Mouse (Mus musculus) retina, postnatal 7 days (tissue): ENCODE measurements at regions not wholly inside any gene's neighbourhood (a gene's known extent, or its start where the extent isn't known, plus 50 kb on each side); places are given as distances from the start of the nearest gene placed in this dataset.

Experiments used
- DNase-seq: peaks from one replicate; pipeline ENCODE4 v3.0.0-alpha.2; 2012; ENCODE audit warnings: low read depth, low spot score

DNA sequence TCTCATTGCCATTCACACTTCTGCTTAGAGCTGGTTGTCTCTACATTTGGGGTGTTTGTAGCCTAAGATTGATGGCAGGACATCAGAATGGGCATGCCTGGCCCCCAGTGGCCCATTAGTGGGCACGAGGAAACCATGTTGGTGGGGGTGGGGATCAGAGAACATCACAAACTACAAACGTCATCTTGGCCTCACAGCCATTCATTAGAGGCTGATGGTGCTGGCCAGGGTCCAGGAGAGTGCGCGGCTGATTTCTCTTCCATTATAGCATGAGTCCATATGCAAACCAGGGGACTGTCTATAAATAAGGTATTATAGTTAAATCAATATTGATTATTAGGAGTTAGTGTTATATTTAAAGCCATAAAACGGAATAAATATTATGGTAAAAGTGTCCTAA, 67.9 kb downstream of the 3100002H09Rik start:
- DNase-seq = no peak

- DNase-seq = no peak
Measured at GRCm38 (mm10) chr4:124538471-124538870, 72.1 kb downstream of the 3100002H09Rik start.

DNA sequence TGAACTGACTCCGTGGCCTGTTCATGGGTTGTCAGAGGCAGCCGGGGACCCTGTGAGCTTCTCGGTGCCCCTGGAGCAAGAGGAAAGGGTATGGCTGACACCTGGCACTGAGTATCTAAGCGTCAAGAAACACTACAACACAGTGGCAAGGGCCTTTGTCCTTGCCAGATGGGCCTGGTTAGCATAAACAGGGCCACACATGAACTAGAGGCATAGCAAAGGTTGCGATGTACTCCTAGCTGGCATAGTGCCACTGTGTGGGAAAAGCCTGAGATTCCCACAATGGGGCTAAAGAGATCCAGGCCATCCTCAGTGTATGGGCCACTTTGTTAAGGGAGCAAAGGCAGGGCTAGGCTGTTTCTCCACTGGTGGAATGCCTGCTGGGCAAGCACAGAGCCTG, 72.9 kb downstream of the 3100002H09Rik start:
- no peak for DNase-seq

DNA sequence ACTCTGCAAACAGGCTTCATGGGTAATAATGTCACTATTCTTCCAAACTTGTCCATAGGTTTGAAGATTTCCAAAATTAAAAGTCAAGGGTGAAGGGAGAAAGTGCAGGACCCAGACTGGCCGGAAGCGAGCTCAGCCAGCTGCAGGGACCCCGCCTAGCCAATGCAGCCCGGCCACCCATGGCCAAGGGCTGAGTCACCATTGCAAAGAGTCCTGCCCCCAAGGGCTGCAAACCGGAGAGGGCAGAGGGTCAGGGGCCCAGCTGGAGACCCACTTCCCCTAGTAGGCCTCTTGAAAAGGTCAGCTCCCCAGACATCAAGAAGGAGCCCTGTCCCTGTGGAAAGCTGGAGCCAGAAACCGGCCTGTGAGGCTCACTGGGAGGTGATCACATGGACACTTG, 77.0 kb downstream of the 3100002H09Rik start:
- no peak for DNase-seq

DNA sequence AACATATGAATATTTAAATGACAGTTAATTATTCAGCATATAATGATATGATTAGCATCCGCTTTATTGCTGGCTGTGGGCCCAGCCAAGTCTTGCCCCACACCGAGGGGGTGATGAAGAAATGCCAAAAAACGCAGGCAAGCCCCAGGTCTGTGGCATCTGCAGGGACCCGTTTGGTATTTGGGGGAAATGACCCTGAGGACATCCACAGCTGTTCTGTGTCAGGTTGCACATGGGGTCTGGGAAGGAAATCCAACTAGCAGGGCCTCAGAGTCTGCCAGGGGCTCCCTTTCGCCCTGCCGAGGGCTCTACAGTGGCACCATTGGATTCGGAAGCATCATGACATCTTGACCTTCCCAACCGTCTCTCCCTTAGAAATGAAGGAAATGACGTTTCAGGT, 80.0 kb downstream of the 3100002H09Rik start:
- DNase-seq = no peak

DNA sequence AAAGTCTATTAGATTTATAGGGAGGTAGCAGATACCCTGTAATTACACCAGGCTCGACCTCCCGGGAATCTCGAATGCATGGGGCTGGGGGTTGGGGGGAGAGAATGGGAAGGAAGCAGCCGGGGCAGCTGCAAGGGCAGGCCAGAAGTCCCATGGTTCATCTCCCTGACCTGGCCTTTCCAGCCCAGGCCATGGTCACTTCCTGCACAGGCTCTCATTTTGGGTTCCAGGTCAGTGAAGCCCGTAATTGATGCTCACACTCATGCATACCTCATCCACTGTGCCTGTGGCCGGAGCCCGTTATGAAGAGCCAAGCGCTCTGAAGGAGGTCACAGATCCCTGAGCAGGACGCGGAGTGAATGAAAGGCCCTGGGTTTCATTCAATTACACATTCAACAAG, 83.8 kb downstream of the 3100002H09Rik start:
- DNase-seq = no peak

DNA sequence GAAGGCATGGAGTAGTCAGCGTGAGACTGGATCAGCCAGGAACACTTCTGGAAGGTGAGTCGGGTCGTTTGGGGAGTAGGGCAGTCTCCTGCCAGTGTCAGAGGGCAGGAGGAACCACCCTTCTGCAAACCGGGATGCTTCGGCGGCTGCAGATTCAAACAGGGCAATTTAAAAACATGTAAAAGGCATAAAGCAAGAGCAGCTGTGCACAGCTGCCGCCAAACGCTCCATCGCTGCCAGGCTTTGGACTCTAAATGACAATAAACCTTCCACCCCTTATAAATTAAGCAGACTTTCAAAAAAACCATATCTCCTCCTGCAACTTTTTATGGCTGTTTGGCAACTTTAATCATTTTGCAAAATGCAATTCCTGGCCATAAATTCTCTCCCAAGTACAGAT, 84.2 kb downstream of the 3100002H09Rik start:
- no peak for DNase-seq

DNA sequence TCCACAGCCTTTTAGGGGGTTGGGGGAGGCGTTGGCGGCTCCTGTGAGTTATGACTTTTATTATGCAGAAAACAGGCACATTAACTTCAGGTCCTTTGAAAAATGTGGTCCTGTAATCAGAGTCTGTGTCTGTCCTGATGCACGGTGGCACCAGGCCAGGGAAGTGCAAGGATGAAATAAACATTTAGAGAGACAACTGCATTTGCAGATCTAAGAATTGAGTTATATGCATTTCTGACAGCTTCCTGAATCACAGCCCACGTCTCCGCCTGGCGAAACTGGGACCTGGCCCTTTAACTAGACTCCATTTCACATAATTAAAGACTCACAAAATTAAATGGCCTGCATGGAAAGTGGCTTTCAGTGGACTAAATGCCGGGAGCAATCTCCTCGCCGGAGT, 90.3 kb downstream of the 3100002H09Rik start:
- DNase-seq = no peak

- no peak for DNase-seq
Measured at GRCm38 (mm10) chr4:124511761-124512160, 98.8 kb downstream of the 3100002H09Rik start.

GRCm38 (mm10) chr4:124510816-124511215, 99.8 kb downstream of the 3100002H09Rik start:
- no peak for DNase-seq

DNA sequence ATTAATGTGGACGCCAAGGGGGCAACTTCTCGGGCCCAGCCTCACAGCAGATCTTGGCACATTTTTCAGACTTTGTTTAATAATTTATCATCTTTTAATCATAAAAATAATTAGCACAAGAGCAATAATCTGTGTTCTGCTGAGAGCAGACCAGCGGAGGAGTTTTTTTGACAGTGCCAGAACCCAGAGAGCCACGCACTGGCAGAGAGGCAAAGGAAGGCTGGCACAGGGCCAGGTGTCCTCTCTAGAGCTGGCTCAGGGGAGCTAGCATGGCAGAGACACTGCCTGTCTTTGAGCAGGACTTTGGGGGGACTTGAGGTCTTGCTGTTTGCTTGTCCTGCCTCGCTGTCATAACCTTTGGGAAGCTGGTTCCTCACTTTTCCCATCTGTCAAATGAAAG, 100.9 kb downstream of the 3100002H09Rik start:
- no peak for DNase-seq

DNA sequence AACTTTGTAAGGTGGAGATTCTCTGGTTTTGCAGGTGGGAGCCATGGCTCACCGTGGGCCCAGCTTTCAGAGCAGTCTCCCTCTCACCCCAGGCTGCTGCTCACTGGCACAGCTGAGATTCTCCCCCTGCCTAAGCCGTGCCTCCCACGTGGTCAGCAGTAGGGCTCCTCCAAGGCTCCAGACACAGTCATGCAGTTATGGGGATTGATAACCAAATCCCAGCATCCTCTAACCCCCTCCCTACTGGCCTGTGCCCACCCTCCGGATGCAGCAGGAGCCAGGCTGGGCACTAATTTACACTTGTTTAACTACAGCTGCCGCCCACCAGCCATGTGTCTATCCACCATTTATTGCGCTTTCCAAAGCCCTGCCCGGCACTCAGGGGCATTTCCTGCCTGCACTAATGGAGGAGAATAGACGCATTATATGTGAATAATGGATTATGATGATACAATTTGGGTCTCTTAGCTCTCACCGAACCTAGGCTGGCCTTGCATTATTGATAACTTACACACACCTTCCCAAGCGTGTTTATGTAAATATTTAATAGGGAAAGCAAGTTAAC, 104.4 kb downstream of the 3100002H09Rik start:
- no peak for DNase-seq

DNA sequence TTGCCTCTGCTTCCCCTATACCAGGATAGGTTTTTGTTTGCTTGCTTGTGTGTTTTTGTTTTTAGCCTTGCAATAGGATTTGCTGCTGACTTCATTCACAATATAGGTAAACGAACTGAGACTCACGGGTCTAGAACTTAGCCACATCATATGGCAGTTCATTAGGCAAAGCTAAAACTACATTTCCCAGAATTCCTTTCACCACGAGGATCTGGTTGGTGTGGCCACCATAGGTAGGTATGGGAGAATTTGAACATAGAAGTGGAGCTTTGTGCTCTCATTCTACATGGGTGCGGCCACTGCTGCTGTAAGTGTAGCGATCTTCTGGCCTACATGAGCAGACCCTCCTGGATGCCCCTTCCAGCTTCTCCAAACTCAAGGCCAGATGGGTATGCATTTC, 108.8 kb downstream of the 3100002H09Rik start:
- no peak for DNase-seq

DNA sequence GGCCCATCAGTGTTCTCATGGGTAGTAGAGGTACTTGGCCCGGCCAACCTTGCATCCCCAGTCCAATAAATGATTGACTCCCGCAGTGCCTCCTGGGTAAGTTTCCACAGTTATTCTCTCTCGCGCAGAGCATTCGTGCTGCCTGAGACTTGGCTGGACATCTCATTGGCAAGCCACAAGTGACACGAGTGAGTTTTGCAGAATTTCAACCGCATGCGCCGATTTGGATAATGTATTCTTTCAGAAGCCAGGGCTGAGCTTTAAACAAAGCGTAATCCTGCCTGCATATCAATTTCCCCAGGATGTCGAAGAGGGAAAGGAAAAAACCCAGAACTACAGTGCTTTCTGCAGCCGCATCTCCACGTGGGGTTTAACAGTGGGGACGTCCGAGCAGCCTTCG, 112.6 kb downstream of the 3100002H09Rik start:
- no peak for DNase-seq

DNA sequence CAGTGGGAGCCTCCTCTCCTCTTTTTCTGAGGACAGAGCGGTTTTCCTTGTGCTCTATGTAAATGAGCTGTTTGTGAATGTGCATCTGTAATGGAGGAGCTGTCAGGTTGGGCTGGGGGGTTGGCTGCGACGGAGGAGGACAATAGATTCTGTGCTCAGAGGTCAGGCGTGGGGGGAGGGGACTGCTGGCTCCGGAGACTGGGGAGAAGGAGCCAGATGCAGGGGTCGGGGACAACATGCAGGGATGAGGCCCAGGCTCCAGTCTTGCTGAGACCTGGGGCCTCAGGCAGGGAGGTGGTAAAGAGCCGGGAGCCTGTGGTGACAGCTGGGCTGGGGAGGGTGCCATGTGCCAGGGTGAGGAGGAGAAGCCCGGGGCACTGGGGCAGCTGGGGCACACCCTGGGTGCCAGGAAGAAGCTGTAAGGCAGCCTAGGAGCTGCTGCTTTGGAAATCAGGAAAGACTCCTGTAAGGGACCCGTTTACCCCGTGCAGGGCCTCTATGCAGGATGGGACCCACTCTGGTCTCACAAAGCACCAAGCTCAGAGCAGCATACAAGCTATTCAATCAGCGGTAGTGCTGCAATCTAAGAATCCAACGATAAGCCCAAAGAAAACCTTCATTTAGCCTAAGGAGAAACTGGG, 124.5 kb downstream of the 3100002H09Rik start:
- DNase-seq = no peak

- no peak for DNase-seq
Measured at GRCm38 (mm10) chr4:124484613-124485586, 125.7 kb downstream of the 3100002H09Rik start.

GRCm38 (mm10) chr4:124477870-124478301, 132.7 kb downstream of the 3100002H09Rik start:
- no peak for DNase-seq

DNA sequence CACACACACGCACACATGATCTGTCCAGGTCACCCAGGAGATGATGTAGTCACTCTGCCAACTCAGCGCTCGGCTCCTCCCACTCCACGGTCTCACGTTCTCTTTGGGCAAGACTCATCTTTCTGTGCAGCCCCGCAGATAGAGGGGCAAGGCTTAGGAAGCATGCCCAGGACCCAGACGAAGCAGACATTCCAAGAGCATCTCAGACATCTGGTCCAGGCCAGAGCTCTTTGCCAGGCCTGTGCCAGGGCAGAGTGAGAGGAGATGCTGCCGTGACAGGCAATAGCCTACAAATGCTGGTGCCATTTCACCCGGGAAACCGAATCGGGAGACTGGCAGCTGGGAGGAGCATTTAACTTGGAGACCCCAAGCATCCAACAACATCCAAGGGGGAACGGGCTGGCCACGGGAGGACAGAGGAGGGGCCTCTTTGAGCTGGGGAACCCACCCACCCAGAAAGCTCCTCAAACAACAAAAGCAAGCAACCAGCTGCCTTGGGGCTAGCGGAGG, 133.2 kb downstream of the 3100002H09Rik start:
- DNase-seq = no peak

DNA sequence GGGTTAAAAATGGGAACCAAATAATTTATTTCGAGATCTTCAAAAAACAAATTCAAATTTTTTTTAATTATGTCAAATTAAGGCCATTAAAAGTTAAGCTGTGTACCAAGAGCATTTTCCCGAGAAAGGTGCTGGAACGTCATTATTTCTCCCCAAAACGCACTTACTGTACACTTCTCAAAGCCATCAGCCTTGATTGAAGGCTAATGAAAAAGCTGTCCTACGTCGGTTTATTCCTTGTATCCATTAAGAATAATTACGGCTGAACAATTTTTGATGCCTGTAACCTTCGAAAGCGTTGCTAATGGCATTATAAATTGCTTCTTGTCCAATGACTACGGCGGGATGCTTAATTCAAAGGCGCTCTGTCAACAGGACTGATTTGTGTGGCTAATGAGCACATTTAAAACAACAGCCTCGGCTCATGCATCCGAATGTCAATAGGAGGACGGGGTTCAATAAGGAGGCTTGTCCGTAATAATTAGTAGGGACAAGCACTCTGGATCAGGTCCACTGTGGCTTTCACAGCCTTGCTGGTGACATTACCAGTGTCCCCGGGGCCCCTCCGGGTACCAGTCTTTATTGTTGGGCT, 145.3 kb downstream of the 3100002H09Rik start:
- DNase-seq = no peak

- no peak for DNase-seq
Measured at GRCm38 (mm10) chr4:124455511-124456338, 154.9 kb downstream of the 3100002H09Rik start.

DNA sequence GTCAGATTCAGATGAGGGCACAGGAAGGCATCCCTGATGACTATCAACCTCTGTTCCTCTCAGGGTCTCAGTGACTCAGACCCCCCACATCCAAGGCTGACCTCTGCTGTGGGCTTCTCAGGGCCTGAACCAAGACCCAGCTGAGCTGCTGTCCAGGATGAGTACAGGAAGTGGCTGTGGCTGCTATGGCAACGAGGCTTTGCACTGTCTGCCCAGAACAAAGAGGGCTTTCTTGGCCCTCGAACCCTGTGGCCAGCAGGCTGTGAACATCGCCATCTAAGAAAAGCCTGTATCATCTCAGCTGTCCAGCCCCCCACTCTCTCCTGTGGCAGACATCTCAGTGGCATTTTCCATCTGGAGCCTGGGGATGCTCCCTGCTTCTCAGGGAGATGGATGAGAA, 159.5 kb downstream of the 3100002H09Rik start:
- DNase-seq = no peak
